Mouse (Mus musculus): ENCODE data around the gene Gm47841. TPM values are rescaled to one million over a fixed set of nuclear protein-coding genes. Genes with fewer than 3 reads are reported as not detected.

Gene Gm47841
- polyA plus RNA-seq, 1 experiment from 2014 or later = not detected

GRCm38 (mm10) chr15:101082236-101082635, 35.0 kb upstream of the Gm47841 start:
- Histone ChIP-seq H3K4me2 (replicated peaks; ENCODE audit: low read depth) (no peak overlapping the region), H3K9me3 (ENCODE audit: control insufficient read depth, low read length) (no peaks in the 10 kb centered on the region), H3K4me3 (ENCODE audit: low read depth, low read length) (no peak overlapping the region), H3K9ac (ENCODE audit: low read length) (no peak overlapping the region), H3K4me1 (replicated peaks; ENCODE audit: control insufficient read depth, insufficient read depth) (no peaks in the 10 kb centered on the region), H3K27me3 (ENCODE audit: control insufficient read depth, insufficient read depth, low read length) (no peaks in the 10 kb centered on the region), H3K27ac (replicated peaks) (no peak overlapping the region), H3K36me3 (ENCODE audit: control insufficient read depth, insufficient read depth, low read length) (no peaks in the 10 kb centered on the region)
- WGBS = 48% methylated on average over 4 of the region's 4 CpGs
- TF ChIP-seq CTCF (IDR thresholded peaks at IDR 0.05; ENCODE audit: low read depth) (no peak), EP300 (optimal IDR thresholded peaks at IDR 0.05) (no peak)
- ATAC-seq (ENCODE audit: low FRiP score, low TSS enrichment) (no peak), DNase-seq (ENCODE audit: low spot score) (no peak)

GRCm38 (mm10) chr15:101081035-101081548, 33.9 kb upstream of the Gm47841 start:
- no peaks in the 10 kb centered on the region for H3K27me3 ChIP-seq (ENCODE audit: control insufficient read depth, insufficient read depth, low read length)
- ATAC-seq (ENCODE audit: low FRiP score, low TSS enrichment) = no peak
- 82% methylated on average over 7 of the region's 7 CpGs for WGBS
- H3K27ac ChIP-seq (replicated peaks) = no peak overlapping the region
- no peak overlapping the region for H3K4me2 ChIP-seq (replicated peaks; ENCODE audit: low read depth)
- H3K4me3 ChIP-seq (ENCODE audit: low read depth, low read length) = no peak overlapping the region
- TF ChIP-seq CTCF (IDR thresholded peaks at IDR 0.05; ENCODE audit: low read depth) (no peak), EP300 (optimal IDR thresholded peaks at IDR 0.05) (no peak)
- no peak overlapping the region for H3K9ac ChIP-seq (ENCODE audit: low read length)
- no peaks in the 10 kb centered on the region for H3K9me3 ChIP-seq (ENCODE audit: control insufficient read depth, low read length)
- no peaks in the 10 kb centered on the region for H3K4me1 ChIP-seq (replicated peaks; ENCODE audit: control insufficient read depth, insufficient read depth)
- DNase-seq (ENCODE audit: low spot score) = no peak
- H3K36me3 ChIP-seq (ENCODE audit: control insufficient read depth, insufficient read depth, low read length) = no peaks in the 10 kb centered on the region

- H3K4me1 ChIP-seq (replicated peaks; ENCODE audit: control insufficient read depth, insufficient read depth) = 0 out of 2 replicates have a peak, but pooled peaks cover 2% of the 10 kb centered on the region
Observed at GRCm38 (mm10) chr15:101080031-101080520, 32.9 kb upstream of the Gm47841 start.

GRCm38 (mm10) chr15:101078731-101079156, 31.5 kb upstream of the Gm47841 start:
- H3K4me1 ChIP-seq (replicated peaks; ENCODE audit: control insufficient read depth, insufficient read depth) = 0 out of 2 replicates have a peak, but pooled peaks cover 2% of the 10 kb centered on the region
- WGBS = 2% methylated on average over 29 of the region's 30 CpGs

More at GRCm38 (mm10) chr15:101080031-101080520, 32.9 kb upstream of the Gm47841 start:
- Histone ChIP-seq H3K4me2 (replicated peaks; ENCODE audit: low read depth) (no peak overlapping the region), H3K36me3 (ENCODE audit: control insufficient read depth, insufficient read depth, low read length) (no peaks in the 10 kb centered on the region), H3K9ac (ENCODE audit: low read length) (no peak overlapping the region), H3K27ac (replicated peaks) (no peak overlapping the region), H3K9me3 (ENCODE audit: control insufficient read depth, low read length) (no peaks in the 10 kb centered on the region), H3K4me3 (ENCODE audit: low read depth, low read length) (no peak overlapping the region), H3K27me3 (ENCODE audit: control insufficient read depth, insufficient read depth, low read length) (no peaks in the 10 kb centered on the region)
- no peak for DNase-seq (ENCODE audit: low spot score)
- ATAC-seq (ENCODE audit: low FRiP score, low TSS enrichment) = no peak
- TF ChIP-seq CTCF (IDR thresholded peaks at IDR 0.05; ENCODE audit: low read depth) = no peak
- TF ChIP-seq EP300 (optimal IDR thresholded peaks at IDR 0.05) = no peak
- WGBS = 84% methylated on average over 9 of the region's 9 CpGs

DNA sequence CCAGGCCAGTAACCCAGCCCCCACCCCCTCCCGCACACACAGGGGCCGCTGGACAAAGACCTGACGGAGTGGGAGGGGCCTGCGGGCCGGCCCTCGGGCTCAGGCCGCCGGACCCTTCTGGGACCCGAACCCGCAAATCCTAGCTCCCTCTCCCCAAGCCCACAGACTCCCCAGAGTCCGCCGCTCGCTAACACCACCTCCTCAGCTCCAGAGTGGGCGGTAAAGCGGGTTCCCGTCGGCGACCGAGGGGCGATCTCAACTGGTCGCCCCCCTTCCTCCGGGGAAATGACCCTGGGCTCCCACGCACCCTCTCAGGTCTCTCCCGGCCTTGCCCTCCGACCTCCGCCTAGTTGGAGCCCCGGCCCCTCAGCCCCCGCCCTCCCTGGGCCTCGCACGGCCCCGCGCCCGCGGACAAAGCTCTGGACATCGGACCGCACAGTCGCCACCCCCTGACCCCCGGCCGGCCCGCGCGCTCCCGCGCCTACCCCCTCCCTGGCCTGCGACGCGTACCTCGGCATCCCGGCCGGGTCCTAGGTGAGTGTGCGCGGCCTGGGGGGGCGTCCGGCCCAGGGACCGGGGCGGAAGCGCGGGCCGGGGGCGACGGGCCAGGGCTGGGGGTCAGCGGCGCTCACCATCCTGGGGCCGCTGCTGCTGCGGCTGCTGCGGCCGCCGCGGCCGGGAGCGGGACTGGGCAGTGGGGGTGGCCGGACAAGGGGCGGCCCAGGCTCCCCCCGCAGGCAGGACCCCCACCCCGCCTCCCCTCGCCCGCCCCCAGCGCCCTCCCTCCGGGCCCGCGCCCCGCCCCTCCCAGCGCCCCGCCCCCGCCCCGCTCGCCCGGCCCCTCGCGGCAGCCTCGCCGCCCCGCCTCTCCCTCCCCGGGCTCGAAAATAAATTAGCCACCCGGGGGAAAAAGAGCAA, 30.9 kb upstream of the Gm47841 start, which contains the start of gene Fignl2:
Fignl2 (minus strand) TSS at position 755 of the 918 bp plus-strand sequence.
- H3K27me3 ChIP-seq (ENCODE audit: control insufficient read depth, insufficient read depth, low read length) = no peaks in the 10 kb centered on the region
- no peaks in the 10 kb centered on the region for H3K9me3 ChIP-seq (ENCODE audit: control insufficient read depth, low read length)
- peak within 1 kb of the TSS; percentile 72 for H3K9ac ChIP-seq (ENCODE audit: low read length)
- peak within 1 kb of the TSS; percentile 78 for H3K4me3 ChIP-seq (ENCODE audit: low read depth, low read length)
- 0 out of 2 replicates have a peak, but pooled peaks cover 2% of the 10 kb centered on the region for H3K4me1 ChIP-seq (replicated peaks; ENCODE audit: control insufficient read depth, insufficient read depth)
- H3K36me3 ChIP-seq (ENCODE audit: control insufficient read depth, insufficient read depth, low read length) = no peaks in the 10 kb centered on the region
- TF ChIP-seq CTCF (IDR thresholded peaks at IDR 0.05; ENCODE audit: low read depth) (no peak), EP300 (optimal IDR thresholded peaks at IDR 0.05) (no peak)
- peak within 1 kb of the TSS; percentile 90 for H3K27ac ChIP-seq (replicated peaks)
- peak; percentile 33 for DNase-seq (ENCODE audit: low spot score)
- peak; percentile 38 for ATAC-seq (ENCODE audit: low FRiP score, low TSS enrichment)
- 1% methylated on average over 49 of the region's 96 CpGs for WGBS
- peak within 1 kb of the TSS; percentile 88 for H3K4me2 ChIP-seq (replicated peaks; ENCODE audit: low read depth)

More at GRCm38 (mm10) chr15:101078731-101079156, 31.5 kb upstream of the Gm47841 start:
- Histone ChIP-seq H3K9ac (ENCODE audit: low read length) (peak overlapping the region; percentile 72), H3K9me3 (ENCODE audit: control insufficient read depth, low read length) (no peaks in the 10 kb centered on the region), H3K36me3 (ENCODE audit: control insufficient read depth, insufficient read depth, low read length) (no peaks in the 10 kb centered on the region), H3K27me3 (ENCODE audit: control insufficient read depth, insufficient read depth, low read length) (no peaks in the 10 kb centered on the region), H3K4me3 (ENCODE audit: low read depth, low read length) (peak overlapping the region; percentile 78), H3K27ac (replicated peaks) (peak overlapping the region; percentile 90), H3K4me2 (replicated peaks; ENCODE audit: low read depth) (peak overlapping the region; percentile 88)
- peak; percentile 82 for DNase-seq (ENCODE audit: low spot score)
- TF ChIP-seq EP300 (optimal IDR thresholded peaks at IDR 0.05) (no peak), CTCF (IDR thresholded peaks at IDR 0.05; ENCODE audit: low read depth) (peak; percentile 63)
- peak; percentile 84 for ATAC-seq (ENCODE audit: low FRiP score, low TSS enrichment)

All from stomach, postnatal 0 days (tissue).